Mouse (Mus musculus) lung, adult 2 months (tissue): ENCODE results near the gene Tekt3.

ENCODE experiments used
- CTCF ChIP-seq: fragments of 200-500 bp; IDR thresholded peaks from 2 replicates; pipeline ENCODE4 v1.5.1; 2011; ENCODE audit warnings: mild to moderate bottlenecking, low read length, control low read depth; ENCODE audit not compliant: insufficient read depth
- POLR2A ChIP-seq: fragments of 200-500 bp; IDR thresholded peaks from 2 replicates; pipeline ENCODE4 v1.6.1; 2011; ENCODE audit warnings: low read depth, mild to moderate bottlenecking, control low read depth, low read length, borderline replicate concordance; ENCODE audit errors: extremely low read depth

- TF ChIP-seq CTCF = no peak
- TF ChIP-seq POLR2A = peak; percentile 79; the same call in 1 of the 2 replicates
Observed at GRCm38 (mm10) chr11:63132501-63133435, 71.3 kb downstream of the Tekt3 start.
